Mouse (Mus musculus) small intestine, adult 2 months (tissue): ENCODE measurements at regions not wholly inside any gene's neighbourhood (a gene's known extent, or its start where the extent isn't known, plus 50 kb on each side); places are given as distances from the start of the nearest gene placed in this dataset.

Experiments used
- H3K27ac ChIP-seq: fragments of 200-500 bp; 2 replicates; pipeline ENCODE4 v1.5.1; 2012; ENCODE audit warnings: low read depth, low read length, control low read depth, inconsistent platforms; ENCODE audit not compliant: insufficient read depth
- H3K27me3 ChIP-seq: fragments of 200-500 bp; 2 replicates; pipeline ENCODE4 v1.6.1; 2012; ENCODE audit warnings: mild to moderate bottlenecking, moderate library complexity, low read length, inconsistent platforms; ENCODE audit not compliant: control insufficient read depth, insufficient read depth
- H3K36me3 ChIP-seq: fragments of 200-500 bp; 2 replicates; pipeline ENCODE4 v1.6.1; 2012; ENCODE audit warnings: mild to moderate bottlenecking, low read length, control low read depth, inconsistent platforms; ENCODE audit not compliant: control insufficient read depth, insufficient read depth
- H3K4me1 ChIP-seq: fragments of 200-500 bp; 2 replicates; pipeline ENCODE4 v1.6.1; 2012; ENCODE audit warnings: low read length, inconsistent platforms, mixed read lengths; ENCODE audit not compliant: control insufficient read depth, insufficient read depth, insufficient read length
- H3K4me3 ChIP-seq: fragments of 200-500 bp; 2 replicates; pipeline ENCODE4 v1.5.1; 2012; ENCODE audit warnings: low read depth, mild to moderate bottlenecking, control low read depth, inconsistent platforms, low read length, moderate library complexity
- CTCF ChIP-seq: fragments of 200-500 bp; IDR thresholded peaks from 2 replicates; pipeline ENCODE4 v1.5.1; 2012; ENCODE audit warnings: low read depth, mild to moderate bottlenecking, control low read depth, inconsistent platforms, low read length, moderate library complexity, mixed read lengths; ENCODE audit not compliant: insufficient replicate concordance, insufficient read length; ENCODE audit errors: extremely low read depth
- POLR2A ChIP-seq: fragments of 200-500 bp; IDR thresholded peaks from 2 replicates; pipeline ENCODE4 v1.6.1; 2012; ENCODE audit warnings: low read depth, mild to moderate bottlenecking, control low read depth, inconsistent platforms, low read length, moderate library complexity
- WGBS: fragments of 180-500 bp; shearing (Covaris S2); methylation state at CpG from one replicate; pipeline ENCODE4 v1.1.7; 2018; 5-methylcytosine and 5-hydroxymethylcytosine counted together

DNA sequence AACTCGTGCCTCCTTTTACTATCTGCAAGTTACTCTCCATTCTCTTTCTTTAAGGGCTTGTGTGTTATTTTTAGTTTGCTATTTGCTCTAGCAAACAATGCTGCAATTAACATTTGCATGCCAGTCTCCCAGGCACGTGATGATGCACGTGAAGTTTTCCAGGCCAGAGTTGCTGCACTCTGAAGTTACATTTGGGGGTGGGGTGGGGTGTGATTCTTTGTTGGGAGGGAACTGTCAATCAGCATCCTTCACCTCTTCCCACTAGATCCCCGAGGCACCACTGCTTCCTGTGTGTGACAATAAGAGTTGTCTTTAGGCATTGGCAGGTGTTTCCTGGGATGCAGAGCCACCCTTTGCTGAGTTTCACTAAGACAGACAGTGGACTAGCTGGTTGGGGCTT lies 90.6 kb upstream of the Mkln1 start:
- Histone ChIP-seq H3K27me3 (no peaks in the 10 kb centered on the region), H3K27ac (no peak overlapping the region), H3K36me3 (no peaks in the 10 kb centered on the region), H3K4me1 (no peaks in the 10 kb centered on the region), H3K4me3 (no peak overlapping the region)
- 18% methylated on average over 4 of the region's 4 CpGs for WGBS
- TF ChIP-seq POLR2A (no peak), CTCF (no peak)

DNA sequence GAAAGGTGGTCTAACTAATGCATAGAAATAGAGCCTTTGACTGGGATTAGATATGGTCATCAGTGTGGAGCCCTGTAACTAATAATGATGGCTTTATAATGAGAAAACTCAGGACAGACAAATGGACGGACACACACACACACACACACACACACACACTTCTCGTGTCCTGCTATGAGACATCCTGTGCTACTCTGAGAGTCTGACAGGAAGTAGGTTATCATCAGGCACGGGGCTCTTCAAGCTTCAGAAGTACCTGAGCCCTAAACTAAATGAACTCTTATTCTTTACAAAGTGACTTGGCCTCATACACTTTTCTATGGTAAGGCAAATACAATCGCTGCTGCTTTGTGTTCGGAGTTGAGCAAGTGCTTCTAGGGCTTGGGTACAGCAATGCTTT lies 87.9 kb upstream of the Mkln1 start:
- 85% methylated on average over 5 of the region's 5 CpGs for WGBS
- H3K36me3 ChIP-seq: no peaks in the 10 kb centered on the region
- no peak for TF ChIP-seq POLR2A
- TF ChIP-seq CTCF: no peak
- no peaks in the 10 kb centered on the region for H3K4me1 ChIP-seq
- H3K27me3 ChIP-seq: no peaks in the 10 kb centered on the region
- no peak overlapping the region for H3K27ac ChIP-seq
- H3K4me3 ChIP-seq: no peak overlapping the region

DNA sequence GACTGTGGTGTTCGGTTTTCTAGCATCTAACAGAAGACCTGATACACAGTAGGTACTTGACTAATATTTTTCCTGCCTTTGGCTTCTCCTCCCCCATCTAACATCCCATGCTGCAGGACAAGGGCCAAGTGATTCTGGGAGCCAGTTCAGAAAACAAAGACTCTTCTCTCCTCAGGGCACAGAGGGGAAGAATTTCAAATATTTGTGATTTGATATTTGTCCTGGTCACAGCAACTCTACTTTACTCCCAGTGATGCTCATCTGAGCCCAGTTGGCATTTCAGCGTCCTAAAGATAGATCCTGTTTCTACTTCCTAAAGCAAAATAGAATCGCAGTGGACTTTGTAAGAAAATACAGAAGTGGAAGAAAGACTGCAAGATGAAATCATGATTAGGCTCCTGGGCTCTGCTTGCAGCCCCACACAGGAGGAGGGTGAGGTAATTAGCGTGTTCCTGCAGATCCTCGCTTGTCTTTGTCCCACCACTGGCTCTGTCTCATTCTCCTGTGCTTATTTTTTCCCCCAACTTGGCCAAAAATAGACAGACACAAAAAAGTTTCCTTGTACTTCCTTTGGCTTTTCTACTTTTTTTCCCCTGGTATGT lies 84.6 kb upstream of the Mkln1 start:
- no peaks in the 10 kb centered on the region for H3K27me3 ChIP-seq
- peaks cover 8% of the 10 kb centered on the region; the same call in 1 of the 2 replicates for H3K4me1 ChIP-seq
- H3K27ac ChIP-seq: no peak overlapping the region
- TF ChIP-seq CTCF (no peak), POLR2A (no peak)
- no peaks in the 10 kb centered on the region for H3K36me3 ChIP-seq
- 57% methylated on average over 5 of the region's 5 CpGs for WGBS
- H3K4me3 ChIP-seq: no peak overlapping the region

DNA sequence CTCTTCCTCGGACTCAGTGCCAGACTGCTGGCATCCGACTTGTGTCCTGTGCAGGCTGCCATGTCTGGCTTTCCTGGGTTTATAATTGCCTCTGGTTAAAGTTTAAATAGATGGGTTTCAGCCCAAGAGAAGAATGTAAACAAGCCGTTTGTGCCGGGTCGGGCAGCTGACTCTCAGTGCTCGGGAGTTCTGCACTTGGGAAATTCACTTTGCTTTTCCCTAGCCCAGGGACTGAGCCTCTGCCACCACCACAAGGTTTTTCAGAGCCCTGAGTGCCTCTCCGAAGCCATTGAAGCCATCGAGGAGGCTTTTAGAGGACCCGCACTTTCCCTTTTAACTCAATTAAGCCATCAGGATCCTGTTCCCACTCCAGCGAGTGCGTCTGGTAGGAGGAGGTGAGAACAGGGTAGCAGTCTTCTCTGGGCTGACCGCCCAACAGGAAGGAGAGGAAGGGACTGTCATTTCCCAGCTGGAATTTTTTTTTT lies 80.8 kb upstream of the Mkln1 start:
- H3K27ac ChIP-seq: peak overlapping the region; percentile 97

DNA sequence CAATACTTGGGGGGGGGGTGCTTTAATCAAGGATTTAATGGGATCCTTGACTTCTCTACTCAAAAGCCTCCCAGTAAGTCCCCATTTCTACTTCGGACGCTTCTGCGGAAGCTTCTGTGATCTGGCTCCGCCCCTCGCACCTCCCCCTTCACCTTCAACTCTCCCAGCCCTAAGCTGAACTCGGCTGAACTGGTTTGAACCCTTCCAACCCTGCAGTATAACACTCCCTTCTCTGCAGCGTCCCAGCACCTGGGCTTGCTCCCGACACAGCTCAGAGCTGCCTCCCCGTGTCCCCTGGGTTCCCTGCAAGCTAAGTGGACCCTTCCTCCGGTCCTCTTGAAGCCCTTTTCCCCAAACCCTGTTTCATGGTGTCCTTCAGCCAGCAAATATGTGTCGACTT lies 80.0 kb upstream of the Mkln1 start:
- Histone ChIP-seq H3K36me3 (no peaks in the 10 kb centered on the region), H3K4me3 (peak overlapping the region; percentile 23), H3K27me3 (no peaks in the 10 kb centered on the region), H3K27ac (peak overlapping the region; percentile 97), H3K4me1 (peaks cover 8% of the 10 kb centered on the region; the same call in 1 of the 2 replicates)
- TF ChIP-seq CTCF (peak; percentile 25; the same call in 1 of the 2 replicates), POLR2A (peak; percentile 29; the same call in 1 of the 2 replicates)
- 4% methylated on average over 11 of the region's 11 CpGs for WGBS

More for the DNA sequence above, 80.8 kb upstream of the Mkln1 start:
- H3K4me1 ChIP-seq: peaks cover 8% of the 10 kb centered on the region; the same call in 1 of the 2 replicates
- no peaks in the 10 kb centered on the region for H3K27me3 ChIP-seq
- no peak for TF ChIP-seq CTCF
- TF ChIP-seq POLR2A: no peak
- 4% methylated on average over 12 of the region's 12 CpGs for WGBS
- H3K36me3 ChIP-seq: no peaks in the 10 kb centered on the region
- peak overlapping the region; percentile 87 for H3K4me3 ChIP-seq

DNA sequence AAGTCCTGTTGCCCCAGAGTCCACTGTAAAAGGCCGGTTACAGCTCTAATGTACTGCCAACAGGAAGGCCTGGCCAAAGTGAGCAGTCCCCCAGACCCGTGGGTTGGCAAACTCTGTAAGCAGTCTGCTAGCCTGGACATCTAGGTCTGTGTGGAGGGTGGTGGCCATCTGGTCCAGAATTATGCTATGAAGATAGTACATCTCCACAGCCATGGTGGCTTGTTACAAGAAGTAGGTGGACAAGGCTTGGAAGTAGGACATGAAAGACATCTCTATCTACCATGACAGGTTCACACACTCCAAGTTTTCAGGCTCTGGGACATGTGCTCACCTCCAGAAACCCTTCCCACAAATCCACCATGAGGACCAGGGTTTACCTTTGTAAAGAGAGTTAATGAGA lies 79.1 kb upstream of the Mkln1 start:
- H3K27ac ChIP-seq: no peak overlapping the region
- no peaks in the 10 kb centered on the region for H3K36me3 ChIP-seq
- H3K4me3 ChIP-seq: no peak overlapping the region
- WGBS: 56% methylated on average over 2 of the region's 2 CpGs
- no peak for TF ChIP-seq POLR2A
- no peak for TF ChIP-seq CTCF
- H3K4me1 ChIP-seq: peaks cover 8% of the 10 kb centered on the region; the same call in 1 of the 2 replicates
- H3K27me3 ChIP-seq: no peaks in the 10 kb centered on the region

DNA sequence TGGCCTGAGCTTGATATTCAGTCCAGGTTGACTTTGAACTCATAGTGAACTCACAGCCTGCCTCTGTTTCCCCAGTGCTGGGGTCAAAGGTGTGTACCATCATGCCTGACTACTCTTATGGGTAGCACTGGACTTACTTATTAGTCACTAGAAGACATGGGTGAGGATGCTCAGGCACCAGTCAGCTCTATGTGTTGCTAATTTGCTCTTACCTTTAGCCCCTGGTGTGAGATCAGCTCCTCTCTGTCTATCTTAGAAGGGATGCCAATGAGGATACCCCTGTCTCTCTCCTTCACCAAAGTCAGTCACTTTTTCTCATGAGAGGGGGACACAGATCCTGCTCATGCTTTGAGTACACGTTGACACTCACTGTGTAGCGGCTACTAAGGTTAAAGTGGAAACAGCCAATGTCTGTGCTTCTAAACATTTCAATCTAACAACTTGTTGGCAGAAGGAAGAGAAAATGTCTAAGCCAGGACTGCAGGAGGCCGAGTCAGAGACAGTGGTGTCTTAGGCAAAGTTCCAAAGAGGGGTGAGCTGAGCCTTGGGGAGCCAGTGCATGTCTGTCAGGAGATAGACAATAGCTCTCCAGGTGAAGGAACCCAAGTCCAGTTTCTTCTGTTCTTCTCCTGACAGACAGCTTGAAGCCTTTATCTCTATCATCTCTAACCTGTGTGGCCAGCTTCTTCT lies 78.2 kb upstream of the Mkln1 start:
- peaks cover 8% of the 10 kb centered on the region; the same call in 1 of the 2 replicates for H3K4me1 ChIP-seq
- H3K4me3 ChIP-seq: no peak overlapping the region
- no peaks in the 10 kb centered on the region for H3K36me3 ChIP-seq
- 66% methylated on average over 3 of the region's 3 CpGs for WGBS
- no peaks in the 10 kb centered on the region for H3K27me3 ChIP-seq
- H3K27ac ChIP-seq: no peak overlapping the region
- TF ChIP-seq POLR2A: no peak
- no peak for TF ChIP-seq CTCF
